Mouse (Mus musculus): ENCODE results near the gene Vmn2r3. TPM values are rescaled to one million over a fixed set of nuclear protein-coding genes. Genes with fewer than 3 reads are reported as not detected.

The Vmn2r3 gene
- not detected in 2 replicates for polyA plus RNA-seq (2012; rRNA removed)

GRCm38 (mm10) chr3:64289609-64290008 lies at the start of gene Vmn2r3:
Vmn2r3 (minus strand) TSS chr3:64289709.

Other genes with a start within 250 kb of the Vmn2r3 start
- gene Vmn2r1, start 208.2 kb downstream of the Vmn2r3 start, polyA plus RNA-seq (2012; rRNA removed) = 0.02 and 0.06 TPM in 2 replicates
- gene Vmn2r2, start 147.8 kb downstream of the Vmn2r3 start, polyA plus RNA-seq (2012; rRNA removed) = not detected in 2 replicates
- not detected in 2 replicates for gene Vmn2r4, start 125.7 kb upstream of the Vmn2r3 start, polyA plus RNA-seq (2012; rRNA removed)
- not detected in 2 replicates for gene Vmn2r5, start 220.1 kb upstream of the Vmn2r3 start, polyA plus RNA-seq (2012; rRNA removed)

Measured in ovary, adult 2 months (tissue).